In genomic region chr3:143379193-143379592, GRCm38 (mm10) we compare ENCODE assay signal across 8 mouse cellular contexts.
DNase-seq lines count a peak whose midpoint lies in the region; ATAC-seq lines count a peak whose summit lies in the region.

No protein-coding gene starts in this region.

- H3K36me3 ChIP-seq in hindbrain, embryonic 13.5 days: no peaks in the 10 kb centered on the region

- peaks cover 11% of the 10 kb centered on the region for H3K4me1 ChIP-seq in hindbrain, embryonic 13.5 days (replicated peaks)

- H3K9me3 ChIP-seq in hindbrain, embryonic 13.5 days: no peaks in the 10 kb centered on the region

- H3K27me3 ChIP-seq in hindbrain, embryonic 13.5 days: no peaks in the 10 kb centered on the region

- H3K4me3 ChIP-seq in hindbrain, embryonic 13.5 days: no peak overlapping the region

- WGBS in hindbrain, embryonic 13.5 days: 21% methylated on average over 13 of the region's 13 CpGs

- 0 out of 2 replicates have a peak overlapping the region, but pooled peaks have one; percentile 22 for H3K4me2 ChIP-seq in hindbrain, embryonic 13.5 days

- no peak overlapping the region for H3K9ac ChIP-seq in hindbrain, embryonic 13.5 days

- peak; percentile 9 for DNase-seq in MN1 (ENCODE audit: low spot score)
- peak; percentile 21 for DNase-seq in cerebellum, adult 9-10 months
- DNase-seq in frontal cortex, postnatal 10 days (ENCODE audit: low spot score in 2 of 2): peak; percentile 13 to 66
- DNase-seq in layer of hippocampus, postnatal 10 days (ENCODE audit: low spot score in 2 of 2): peak; percentile 54 to 74
- peak; percentile 83 for DNase-seq in lung, postnatal 10 days
- peak; percentile 36 for DNase-seq in retina, postnatal 7 days (ENCODE audit: low read depth, low spot score)
- DNase-seq in urinary bladder, adult 2 months (ENCODE audit: low spot score): peak; percentile 29

- ATAC-seq in hindbrain, embryonic 13.5 days (ENCODE audit: low FRiP score): peak; percentile 80

- H3K27ac ChIP-seq in hindbrain, embryonic 13.5 days: no peak overlapping the region

Comparison
In these comparisons a context has a peak if more than half of its experiments do, and no peak if none do; other contexts are left out.
1. DNase-seq: peak in every context shown above with its lines; median percentile 83 in lung, postnatal 10 days; 64 in layer of hippocampus, postnatal 10 days; 40 in frontal cortex, postnatal 10 days; 36 in retina, postnatal 7 days; 29 in urinary bladder, adult 2 months; 21 in cerebellum, adult 9-10 months; 9 in MN1.